Mouse (Mus musculus) layer of hippocampus, adult 8-10 months (tissue): ENCODE measurements at regions not wholly inside any gene's neighbourhood (a gene's known extent, or its start where the extent isn't known, plus 50 kb on each side); places are given as distances from the start of the nearest gene placed in this dataset.

Experiments used
- DNase-seq, 2 experiments: peaks; one replicate each; pipeline ENCODE4 v3.0.0; 2022; ENCODE audit warnings: low spot score in 2 of 2

DNA sequence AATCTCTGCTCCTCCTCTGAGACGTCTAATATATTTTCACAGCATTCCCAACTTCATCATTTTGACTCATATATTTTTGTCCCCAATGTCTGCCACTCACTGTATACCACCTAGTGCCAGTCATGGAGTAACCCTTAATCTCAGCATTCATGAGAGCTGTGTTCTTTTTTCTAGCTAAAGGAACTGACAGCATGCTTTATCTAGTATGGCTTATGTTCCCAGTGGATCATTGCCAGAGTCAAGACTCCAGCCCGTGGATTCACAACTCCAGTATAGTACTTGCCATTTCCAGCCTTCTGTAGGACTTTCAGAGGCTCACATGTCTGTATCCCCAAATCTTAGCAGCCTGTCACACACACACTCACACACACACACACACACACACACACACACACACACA lies 316.5 kb downstream of the Cmpk2 start:
- DNase-seq, result no peak

GRCm38 (mm10) chr12:26784426-26784825 lies 315.4 kb downstream of the Cmpk2 start:
- no peak for DNase-seq

DNA sequence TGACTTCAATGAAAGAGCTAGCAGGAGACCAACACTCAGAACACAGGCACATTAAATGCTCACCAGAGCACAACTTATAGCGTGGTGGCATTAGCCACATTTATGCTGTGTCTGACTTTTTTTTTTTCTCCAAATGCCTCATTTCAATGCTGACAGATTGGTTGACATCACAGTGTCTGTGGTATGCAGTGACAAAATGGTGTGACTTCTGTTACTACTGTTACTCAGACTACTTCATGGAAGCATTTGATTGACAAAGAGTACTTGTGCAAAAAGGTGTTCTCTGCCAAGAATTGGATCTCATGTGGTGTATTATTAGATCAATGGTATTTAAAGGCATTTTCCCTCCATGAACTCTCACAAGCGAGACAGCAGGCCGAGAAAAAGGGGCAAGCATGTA lies 314.8 kb downstream of the Cmpk2 start:
- DNase-seq, result peak; percentile 12 to 14

GRCm38 (mm10) chr12:26781537-26781936 lies 312.5 kb downstream of the Cmpk2 start:
- peak; percentile 72 to 81 for DNase-seq

GRCm38 (mm10) chr12:26778796-26779195 lies 309.8 kb downstream of the Cmpk2 start:
- DNase-seq, result no peak

DNA sequence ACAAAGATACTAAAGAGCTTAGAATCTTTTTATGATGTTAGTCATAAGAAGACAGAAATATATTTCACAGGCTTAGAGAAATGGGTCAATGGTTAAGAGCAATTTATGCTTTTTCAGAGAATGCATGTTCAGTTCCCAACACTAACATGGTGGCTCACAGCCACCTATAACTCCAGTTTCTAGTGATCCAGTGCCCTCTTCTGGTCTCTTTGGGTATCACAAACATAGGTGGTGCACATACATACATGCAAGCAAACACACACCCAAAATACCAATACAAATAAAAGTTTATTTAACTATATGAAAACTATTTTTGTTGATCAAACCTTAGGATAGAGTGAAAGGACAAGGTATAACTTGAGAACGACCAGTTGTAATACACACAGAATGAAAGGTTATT lies 308.0 kb downstream of the Cmpk2 start:
- no peak for DNase-seq

DNA sequence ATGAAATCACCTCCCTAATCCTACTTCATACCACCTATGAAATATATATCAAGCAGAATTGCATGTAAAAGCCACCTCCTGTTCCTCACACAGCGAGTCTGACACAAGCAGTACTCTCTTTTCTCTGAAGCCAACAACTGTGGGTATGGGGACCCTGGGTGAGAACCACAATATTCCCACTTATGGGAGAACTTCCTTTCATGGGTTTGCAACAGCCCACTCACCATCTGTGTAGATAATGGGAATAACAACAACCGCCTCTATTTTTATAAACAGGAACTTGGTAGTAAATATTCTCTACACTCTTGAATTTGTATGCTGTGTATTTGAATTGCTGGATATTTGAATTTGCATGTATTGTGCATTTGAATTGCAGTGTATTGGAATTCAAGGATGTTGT lies 305.0 kb downstream of the Cmpk2 start:
- no peak for DNase-seq

DNA sequence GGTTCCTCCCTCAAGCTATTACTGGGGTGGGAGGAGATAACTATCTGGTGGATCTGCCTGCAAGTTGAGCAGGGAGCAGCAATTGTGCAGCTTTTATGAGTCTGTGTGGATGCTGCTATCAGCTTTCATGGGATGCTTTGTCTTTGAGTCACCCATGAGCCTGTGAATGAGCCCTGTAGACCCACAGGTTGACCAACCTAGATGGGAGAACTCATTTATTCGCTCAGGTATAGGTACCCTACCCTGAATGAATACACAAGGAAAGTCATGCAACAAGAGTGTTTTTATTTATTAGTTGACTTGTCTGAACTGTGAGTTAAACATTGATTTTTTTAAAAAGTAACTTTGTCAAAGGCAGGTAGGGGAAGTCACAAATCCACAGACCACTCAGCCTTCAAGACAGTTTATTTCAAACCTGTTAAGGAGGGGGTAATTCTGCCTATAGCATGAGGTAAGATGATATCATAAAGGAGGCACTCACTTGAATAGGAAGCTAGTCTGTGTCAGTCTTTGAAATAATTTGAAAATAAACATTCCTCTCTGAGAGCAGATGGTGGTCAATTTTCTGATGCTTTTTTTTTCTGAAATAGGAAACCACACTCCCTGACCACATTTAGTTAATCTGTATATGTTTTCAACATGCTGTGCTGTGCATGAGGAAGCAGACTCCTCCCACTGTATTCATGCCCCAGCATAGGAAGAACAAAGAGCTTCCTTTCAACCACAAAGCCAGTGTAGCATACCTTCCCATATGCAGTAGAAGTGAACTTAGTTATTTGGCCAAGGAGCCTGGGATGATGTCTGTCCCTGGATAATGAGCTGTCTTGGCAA lies 302.0 kb downstream of the Cmpk2 start:
- no peak for DNase-seq

DNA sequence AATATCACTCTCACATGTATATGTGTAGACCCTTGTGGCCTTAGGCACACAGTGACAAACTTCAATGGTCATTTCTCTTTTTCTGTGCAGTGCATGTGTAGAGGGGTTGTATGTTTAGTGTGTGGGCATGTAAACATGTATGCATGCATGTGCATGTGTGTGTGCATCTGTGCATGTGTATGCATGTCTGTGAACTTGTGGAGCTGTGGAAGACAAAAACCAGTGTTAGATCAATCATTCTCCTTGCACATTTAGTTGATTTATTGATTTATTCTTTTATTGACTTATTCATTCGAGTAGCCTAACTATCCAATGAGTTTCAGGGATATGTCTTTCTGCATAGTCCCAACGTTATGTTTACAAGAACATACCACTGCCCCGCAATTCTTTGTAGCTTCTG lies 298.5 kb downstream of the Cmpk2 start:
- DNase-seq, result no peak

GRCm38 (mm10) chr12:26758657-26759325 lies 289.8 kb downstream of the Cmpk2 start:
- DNase-seq, result no peak

GRCm38 (mm10) chr12:26756284-26756683 lies 287.3 kb downstream of the Cmpk2 start:
- DNase-seq, result no peak

DNA sequence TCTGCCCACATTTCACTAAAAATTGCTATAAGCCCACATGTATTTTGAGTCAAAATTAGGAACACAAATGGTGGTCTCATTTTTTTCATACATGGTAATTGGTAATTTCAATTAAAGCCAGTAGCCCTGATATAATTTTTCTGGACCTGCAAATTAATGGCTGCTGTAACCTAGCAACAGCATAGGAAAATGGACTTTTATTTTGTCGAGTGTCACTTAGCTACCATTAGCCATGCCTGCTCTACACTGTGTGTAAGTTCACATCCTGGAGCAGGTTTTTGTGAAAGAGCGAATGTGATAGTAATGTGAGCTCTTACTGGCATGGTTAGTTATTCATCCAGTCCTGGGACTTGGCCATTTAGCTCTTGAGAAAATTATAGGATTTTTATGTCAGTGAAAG lies 285.6 kb downstream of the Cmpk2 start:
- no peak for DNase-seq

GRCm38 (mm10) chr12:26734558-26734897 lies 265.5 kb downstream of the Cmpk2 start:
- DNase-seq, result no peak

GRCm38 (mm10) chr12:26733822-26734557 lies 265.0 kb downstream of the Cmpk2 start:
- DNase-seq, result no peak

DNA sequence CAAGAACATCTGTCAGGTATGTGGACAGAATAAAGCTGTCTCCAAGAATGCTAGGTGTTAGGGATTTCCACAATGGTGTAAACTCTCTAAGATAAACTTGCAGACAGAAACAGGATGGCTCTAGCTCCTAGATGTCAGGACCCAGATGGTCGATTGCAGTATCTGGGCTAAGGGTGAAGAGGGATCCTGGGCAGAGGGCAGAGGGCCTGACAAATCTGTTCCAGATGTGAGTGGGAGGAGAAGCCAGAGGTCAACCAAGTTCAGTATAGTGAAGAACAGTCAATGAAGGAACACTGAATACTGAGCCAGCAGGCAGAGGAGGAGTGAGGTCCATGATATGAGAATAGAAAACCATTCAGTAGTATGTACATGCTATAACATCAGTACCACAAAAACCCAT lies 254.4 kb downstream of the Cmpk2 start:
- DNase-seq, result no peak

- no peak for DNase-seq
These were observed 229.8 kb downstream of the Cmpk2 start for GRCm38 (mm10) chr12:26698838-26699237.

DNA sequence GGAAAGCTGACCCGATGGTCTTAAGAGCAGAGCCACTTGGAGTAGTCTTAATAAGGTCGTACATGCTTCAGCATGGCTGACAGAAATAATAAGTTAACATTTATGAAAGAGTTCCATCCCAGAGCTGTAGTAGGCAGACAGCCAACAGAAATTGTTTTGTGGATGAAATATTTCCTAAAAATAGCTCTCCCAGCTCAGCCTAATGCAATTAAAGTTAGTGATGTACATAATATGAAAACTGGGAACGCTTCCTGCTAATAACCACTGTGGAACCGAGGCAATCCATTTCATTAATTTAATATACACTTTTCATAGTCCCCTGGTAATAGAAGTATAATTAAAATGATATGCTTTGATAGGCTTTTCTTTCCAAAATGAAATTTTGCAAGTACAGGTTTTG lies 219.0 kb downstream of the Cmpk2 start:
- DNase-seq, result no peak

DNA sequence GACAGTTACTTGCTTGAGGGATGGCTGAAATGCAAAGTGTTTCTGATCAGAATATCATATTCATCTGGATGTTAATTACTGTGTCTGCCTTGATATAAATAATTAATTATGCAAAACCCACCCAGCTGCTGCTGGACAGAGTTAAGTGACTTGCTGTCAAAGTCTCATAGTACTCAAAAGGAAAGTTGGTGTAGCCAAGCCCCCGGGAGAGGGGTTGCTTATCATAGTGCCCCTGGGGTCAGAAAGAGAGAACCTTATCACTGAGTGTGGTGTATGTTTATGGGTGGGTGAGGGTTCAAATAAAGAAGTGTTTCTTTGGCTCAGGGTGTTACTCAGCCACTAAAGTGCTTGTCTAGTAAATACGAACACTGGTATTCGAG lies 211.6 kb downstream of the Cmpk2 start:
- no peak for DNase-seq

DNA sequence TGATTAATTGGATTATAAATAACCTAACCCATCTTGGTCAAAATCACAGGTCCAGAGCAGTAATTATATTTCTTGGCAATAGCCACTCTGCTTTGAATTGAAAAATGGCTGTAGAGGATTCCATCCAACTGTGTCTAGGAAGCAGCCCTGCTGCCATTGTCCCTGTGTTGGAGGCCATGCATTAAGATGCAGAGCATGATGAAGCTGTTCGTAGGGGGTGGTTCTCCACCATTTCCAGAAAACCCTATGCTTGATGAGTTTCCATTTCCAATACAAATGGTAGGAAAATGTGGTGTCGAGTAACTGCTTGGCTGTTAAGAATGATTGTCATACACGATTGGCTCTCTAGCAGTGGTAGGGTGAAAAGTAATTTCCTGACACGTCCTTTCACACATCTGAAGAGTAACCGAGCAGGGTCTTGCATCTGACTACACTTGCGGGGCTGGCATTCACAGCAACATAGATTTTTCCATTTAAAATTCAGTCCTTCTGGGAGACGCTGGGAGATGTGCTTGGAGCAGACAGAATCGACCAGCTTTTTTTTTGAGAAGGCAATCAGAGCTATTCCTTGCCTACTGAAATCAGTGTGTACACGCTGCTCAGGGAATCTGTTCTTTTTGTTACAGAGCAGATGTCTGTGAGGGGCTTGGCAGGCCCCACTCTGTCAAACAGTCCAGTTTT lies 211.0 kb downstream of the Cmpk2 start:
- peak; percentile 25 to 44 for DNase-seq

GRCm38 (mm10) chr12:26665466-26665865 lies 196.5 kb downstream of the Cmpk2 start:
- DNase-seq, result no peak

- no peak for DNase-seq
These were observed 185.2 kb downstream of the Cmpk2 start for GRCm38 (mm10) chr12:26654251-26654650.

DNA sequence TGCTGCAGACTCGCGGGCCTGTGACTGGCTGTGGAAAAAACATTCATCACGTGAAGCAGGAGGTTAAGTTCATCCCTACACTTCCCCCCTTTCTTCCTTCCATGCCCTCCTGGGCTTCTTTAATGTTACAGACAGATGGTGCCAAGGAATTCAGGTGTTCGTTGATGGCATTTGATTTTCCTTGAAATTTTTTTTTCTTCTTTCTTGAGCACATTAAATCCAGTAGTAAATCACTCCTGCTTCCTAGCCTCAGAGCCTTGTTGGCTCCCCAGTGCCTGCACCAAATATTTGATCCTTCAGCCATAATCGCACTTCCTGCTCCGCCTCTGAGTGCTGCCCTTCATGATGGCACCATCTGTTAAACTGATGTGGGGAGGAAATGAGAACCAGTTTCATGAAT lies 184.8 kb downstream of the Cmpk2 start:
- no peak for DNase-seq
